Mouse (Mus musculus) cerebellum, adult 11-12 months (tissue): ENCODE results near the gene Brox.
"Not testable (repeated sequence)": the region's sequence is repeated elsewhere in the genome, so short reads cannot be mapped to it uniquely, and the experiment has no call there.

Source experiments
- DNase-seq: peaks from one replicate; pipeline ENCODE4 v3.0.0; 2022

Gene Brox

GRCm38 (mm10) chr1:183296877-183297383, at the start of gene Brox:
Brox (minus strand) TSS chr1:183297269.
- peak; percentile 91 for DNase-seq

- DNase-seq: no peak
Measured at GRCm38 (mm10) chr1:183345817-183346195, 48.7 kb upstream of the Brox start.

- peak; percentile 82 for DNase-seq
Measured at GRCm38 (mm10) chr1:183344886-183345816, 48.1 kb upstream of the Brox start.

- DNase-seq: not testable (repeated sequence)
Measured at GRCm38 (mm10) chr1:183342902-183343301, 45.8 kb upstream of the Brox start.

- DNase-seq: no peak
Measured at GRCm38 (mm10) chr1:183327171-183327570, 30.1 kb upstream of the Brox start.

- no peak for DNase-seq
Measured at GRCm38 (mm10) chr1:183324433-183324832, 27.4 kb upstream of the Brox start.

GRCm38 (mm10) chr1:183323923-183324322, 26.9 kb upstream of the Brox start:
- no peak for DNase-seq

GRCm38 (mm10) chr1:183322496-183322895, 25.4 kb upstream of the Brox start:
- not testable (repeated sequence) for DNase-seq

- DNase-seq: no peak
Measured at GRCm38 (mm10) chr1:183320708-183321107, 23.6 kb upstream of the Brox start.

- no peak for DNase-seq
Measured at GRCm38 (mm10) chr1:183315783-183316182, 18.7 kb upstream of the Brox start.

- DNase-seq: no peak
Measured at GRCm38 (mm10) chr1:183312076-183312475, 15.0 kb upstream of the Brox start.

GRCm38 (mm10) chr1:183309601-183310000, 12.5 kb upstream of the Brox start:
- not testable (repeated sequence) for DNase-seq

GRCm38 (mm10) chr1:183308476-183308875, 11.4 kb upstream of the Brox start:
- DNase-seq: no peak

- no peak for DNase-seq
Measured at GRCm38 (mm10) chr1:183307555-183307954, 10.5 kb upstream of the Brox start.

GRCm38 (mm10) chr1:183299161-183299560, 2.1 kb upstream of the Brox start:
- DNase-seq: peak; percentile 82

GRCm38 (mm10) chr1:183297886-183298489, 919 bp upstream of the Brox start:
- no peak for DNase-seq

- peak; percentile 63 for DNase-seq
Measured at GRCm38 (mm10) chr1:183297473-183297885, 410 bp upstream of the Brox start.

- DNase-seq: peak; percentile 66
Measured at GRCm38 (mm10) chr1:183296465-183296864, 604 bp downstream of the Brox start, which contains the start of gene Aida. Aida (plus strand) TSS chr1:183296590.

- no peak for DNase-seq
Measured at GRCm38 (mm10) chr1:183289576-183289975, 7.5 kb downstream of the Brox start.

- no peak for DNase-seq
Measured at GRCm38 (mm10) chr1:183288351-183288750, 8.7 kb downstream of the Brox start.

- no peak for DNase-seq
Measured at GRCm38 (mm10) chr1:183275763-183276162, 21.3 kb downstream of the Brox start.

- DNase-seq: no peak
Measured at GRCm38 (mm10) chr1:183274385-183274784, 22.7 kb downstream of the Brox start.

GRCm38 (mm10) chr1:183272867-183273818, 23.9 kb downstream of the Brox start:
- DNase-seq: no peak
